8 mouse cellular contexts compared by ENCODE assay signal in the genomic region with DNA sequence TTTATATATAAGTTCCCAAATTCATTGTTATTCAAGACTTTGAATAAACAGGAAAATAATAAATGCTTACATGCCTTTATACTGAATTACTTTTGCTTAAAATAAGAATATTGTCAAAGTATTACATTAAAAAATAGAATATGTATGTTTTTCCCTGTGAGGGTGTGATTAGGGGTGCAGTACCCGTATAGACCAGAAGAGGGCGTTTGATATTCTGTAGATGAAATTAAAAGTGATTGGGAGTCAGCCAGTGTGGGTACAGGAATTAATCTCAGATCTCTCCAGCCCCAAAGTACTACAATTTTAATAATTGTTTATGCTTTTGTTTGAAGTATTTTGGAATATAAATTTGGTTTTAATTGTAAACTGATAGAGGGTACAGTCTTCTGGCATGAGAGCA.
A peak's percentile ranks its signal among the peaks of the same experiment; 100 is the strongest.
DNase-seq lines count a peak whose midpoint lies in the region; ATAC-seq and TF ChIP-seq lines count a peak whose summit lies in the region.

No protein-coding gene starts in this region.

- ATAC-seq in neural tube, embryonic 11.5 days (ENCODE audit: insufficient read depth, low FRiP score, low TSS enrichment), result no peak; the same call in 1 of the 2 replicates

- TF ChIP-seq CTCF in layer of hippocampus, adult 2 months (conservative IDR thresholded peaks at IDR 0.05), result peak; percentile 88

- no peaks in the 10 kb centered on the region for H3K36me3 ChIP-seq in neural tube, embryonic 11.5 days (ENCODE audit: control insufficient read depth, insufficient read depth, low read length)

- H3K4me3 ChIP-seq in layer of hippocampus, adult 2 months, result no peak overlapping the region
- H3K4me3 ChIP-seq in neural tube, embryonic 11.5 days (ENCODE audit: low read depth, low read length), result no peak overlapping the region

- H3K9ac ChIP-seq in neural tube, embryonic 11.5 days (ENCODE audit: low read length), result no peak overlapping the region

- H3K9me3 ChIP-seq in neural tube, embryonic 11.5 days (ENCODE audit: control insufficient read depth, low read length), result no peaks in the 10 kb centered on the region

- H3K27ac ChIP-seq in layer of hippocampus, adult 2 months, result no peak overlapping the region
- H3K27ac ChIP-seq in neural tube, embryonic 11.5 days (ENCODE audit: low read depth, low read length), result no peak overlapping the region

- H3K4me2 ChIP-seq in neural tube, embryonic 11.5 days (ENCODE audit: low read depth), result no peak overlapping the region

- H3K27me3 ChIP-seq in neural tube, embryonic 11.5 days (ENCODE audit: control insufficient read depth, insufficient read depth, low read length), result no peaks in the 10 kb centered on the region

- DNase-seq in adrenal gland, adult 18-20 months (ENCODE audit: low spot score in 2 of 2), result peak; percentile 18 to 19
- no peak for DNase-seq in adrenal gland, postnatal 4 days (ENCODE audit: low spot score in 2 of 2)
- DNase-seq in layer of hippocampus, adult 2 months (ENCODE audit: low spot score in 2 of 2), result peak in 1 of 2 experiments; percentile 29
- no peak for DNase-seq in layer of hippocampus, adult 9-11 months
- peak; percentile 37 for DNase-seq in 3T3-L1 (ENCODE audit: low read depth, low spot score)
- DNase-seq in c-Kit-positive CD71-positive TER-119-negative erythroid progenitor cells, embryonic 14.5 days (ENCODE audit: low read depth), result peak; percentile 1
- peak; percentile 19 for DNase-seq in neural tube, embryonic 11.5 days (ENCODE audit: low spot score)
- no peak for DNase-seq in gastrocnemius, adult 18-20 months (ENCODE audit: low spot score)

- H3K4me1 ChIP-seq in neural tube, embryonic 11.5 days (ENCODE audit: control insufficient read depth, insufficient read depth, low read length), result no peaks in the 10 kb centered on the region

- WGBS in neural tube, embryonic 11.5 days, result 0% methylated on average over 2 of the region's 2 CpGs

Comparison
In these comparisons a context has a peak if more than half of its experiments do, and no peak if none do; other contexts are left out.
1. DNase-seq: peak in adrenal gland, adult 18-20 months (2 of 2), 3T3-L1 (single experiment), c-Kit-positive CD71-positive TER-119-negative erythroid progenitor cells, embryonic 14.5 days (single experiment) and neural tube, embryonic 11.5 days (single experiment); none in adrenal gland, postnatal 4 days (0 of 2), layer of hippocampus, adult 9-11 months (single experiment) and gastrocnemius, adult 18-20 months (single experiment).